Mouse (Mus musculus): ENCODE measurements around the gene Ghr. TPM values are rescaled to one million over a fixed set of nuclear protein-coding genes. Genes with fewer than 3 reads are reported as not detected.

The Ghr gene
- total RNA-seq, 2 experiments from 2014 or later: 74.9 to 77.6 TPM

GRCm38 (mm10) chr15:3269996-3270645 is 313.2 kb downstream of the Ghr start:
- intact Hi-C loops (cut with DNase I; ENCODE audit: low total_unique reads): loop anchor here (10.0 kb wide), 1 partner anchor 55 kb away; no protein-coding TSS in a partner anchor
- no peak for DNase-seq

GRCm38 (mm10) chr15:3269496-3269895 is 313.8 kb downstream of the Ghr start:
- DNase-seq: no peak
- intact Hi-C loops (cut with DNase I; ENCODE audit: low total_unique reads): no loop called here

GRCm38 (mm10) chr15:3268247-3268646 is 315.0 kb downstream of the Ghr start, which contains the start of gene Selenop:
Selenop (plus strand) TSS chr15:3268547.
- intact Hi-C loops (cut with DNase I; ENCODE audit: low total_unique reads): no loop called here
- DNase-seq: no peak
